2 mouse cellular contexts compared by ENCODE assay signal in the genomic region with DNA sequence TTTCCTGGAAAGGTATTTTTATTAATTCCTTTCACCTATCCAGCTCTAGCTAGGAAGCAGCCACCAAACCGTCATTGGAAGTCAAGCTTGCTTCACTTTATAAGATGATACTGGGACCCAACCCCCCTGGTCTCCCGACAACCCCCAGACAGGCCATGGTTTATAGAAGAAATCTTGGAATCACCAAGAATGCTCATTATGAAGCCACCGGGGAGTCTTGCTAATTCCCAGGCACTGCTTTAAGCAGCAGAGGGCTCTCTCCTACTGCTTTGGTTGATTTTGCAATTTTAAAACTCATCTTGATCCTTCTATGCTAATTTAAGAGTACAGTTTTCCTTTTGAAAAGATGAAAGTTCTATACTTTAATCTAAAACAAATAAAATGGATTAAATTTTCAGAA. TPM values are rescaled to one million over a fixed set of nuclear protein-coding genes. Genes with fewer than 3 reads are reported as not detected.
"Had no signal": no experiment of that assay in that cellular context is flagged by ENCODE, and none has a peak within 500 bp of the region (broad histone marks: within the 10 kb centered on the region; RNA-seq: fewer than 3 reads in every experiment).

No protein-coding gene starts in this region.

RNA-seq across cellular contexts. Expression of a gene that starts 2.7 kb away (rescaled TPM):
- total RNA-seq: common myeloid progenitor, adult 5-6 weeks; granulocyte monocyte progenitor cell, adult 5-6 weeks had no signal
